Mouse (Mus musculus) MEL (cell line): Measurements from ENCODE around the gene Adcy1. TPM values are rescaled to one million over a fixed set of nuclear protein-coding genes. Genes with fewer than 3 reads are reported as not detected.

ENCODE experiments used
- DNase-seq: peaks from one replicate; pipeline ENCODE4 v3.0.0; 2011; ENCODE audit warnings: low read depth, low spot score
- H3K27ac ChIP-seq: 2 replicates; pipeline ENCODE4 v1.5.1; 2012; ENCODE audit warnings: low read depth, mild to moderate bottlenecking, control low read depth, low read length, moderate library complexity; ENCODE audit not compliant: control insufficient read depth
- H3K27me3 ChIP-seq, 2 experiments: fragments of 150-350 bp in 1 of 2; sonication (generic) in 1 of 2; 2 replicates each; pipeline ENCODE4 v1.6.1; 2012; ENCODE audit warnings: low read length in 2 of 2, mild to moderate bottlenecking in 2 of 2, improper control_type of control experiment in 1 of 2, moderate library complexity in 1 of 2; ENCODE audit not compliant: insufficient read depth in 2 of 2, control insufficient read depth in 1 of 2
- H3K36me3 ChIP-seq, 2 experiments: 2 replicates each; pipeline ENCODE4 v1.6.1; 2012 to 2014; ENCODE audit warnings: low read length in 2 of 2, improper control_type of control experiment in 1 of 2, inconsistent platforms in 1 of 2, mild to moderate bottlenecking in 1 of 2; ENCODE audit not compliant: insufficient read depth in 2 of 2, control insufficient read depth in 1 of 2
- H3K4me1 ChIP-seq, 2 experiments: fragments of 150-350 bp in 1 of 2; sonication (generic) in 1 of 2; 2 replicates each; pipeline ENCODE4 v1.6.1; 2012; ENCODE audit warnings: low read length in 2 of 2, improper control_type of control experiment in 1 of 2, mild to moderate bottlenecking in 1 of 2; ENCODE audit not compliant: insufficient read depth in 2 of 2, control insufficient read depth in 1 of 2
- H3K4me3 ChIP-seq, 2 experiments: fragments of 150-350 bp in 1 of 2; sonication (generic) in 1 of 2; 2 replicates each; pipeline ENCODE4 v1.5.1; 2012; ENCODE audit warnings: low read depth in 2 of 2, low read length in 2 of 2, mild to moderate bottlenecking in 2 of 2, moderate library complexity in 2 of 2, control low read depth in 1 of 2, improper control_type of control experiment in 1 of 2; ENCODE audit not compliant: control insufficient read depth in 1 of 2, insufficient read depth in 1 of 2
- H3K79me2 ChIP-seq: 2 replicates; pipeline ENCODE4 v1.6.1; 2012; ENCODE audit warnings: mild to moderate bottlenecking, low read length, moderate library complexity; ENCODE audit not compliant: control insufficient read depth, poor library complexity, insufficient read depth
- H3K9ac ChIP-seq: 2 replicates; pipeline ENCODE4 v1.6.1; 2012; ENCODE audit warnings: low read depth, mild to moderate bottlenecking, control low read depth, low read length, moderate library complexity; ENCODE audit not compliant: control insufficient read depth, poor library complexity, severe bottlenecking
- H3K9me3 ChIP-seq: fragments of 150-350 bp; sonication (generic); replicated peaks from 2 replicates; pipeline ENCODE4 v1.6.1; 2012; ENCODE audit warnings: mild to moderate bottlenecking, low read length, improper control_type of control experiment, moderate library complexity; ENCODE audit not compliant: insufficient read depth
- BHLHE40 ChIP-seq: IDR thresholded peaks from 2 replicates; pipeline ENCODE4 v1.6.1; 2012; ENCODE audit warnings: low read depth, mild to moderate bottlenecking, inconsistent platforms, low read length, improper control_type of control experiment, borderline replicate concordance
- CHD1 ChIP-seq: IDR thresholded peaks from 2 replicates; pipeline ENCODE4 v1.6.1; 2012; ENCODE audit warnings: low read depth, mild to moderate bottlenecking, inconsistent platforms, low read length, improper control_type of control experiment
- CHD2 ChIP-seq: IDR thresholded peaks from 2 replicates; pipeline ENCODE4 v1.6.1; 2011; ENCODE audit warnings: low read length, improper control_type of control experiment
- ELF1 ChIP-seq: IDR thresholded peaks from 2 replicates; pipeline ENCODE4 v1.6.1; 2014; ENCODE audit warnings: low read depth, mild to moderate bottlenecking, inconsistent platforms, low read length, improper control_type of control experiment, moderate library complexity
- EP300 ChIP-seq, 2 experiments: IDR thresholded peaks; 2 replicates each; pipeline ENCODE4 v1.6.1; 2011; ENCODE audit warnings: improper control_type of control experiment in 2 of 2, low read length in 2 of 2, low read depth in 1 of 2, mild to moderate bottlenecking in 1 of 2
- ETS1 ChIP-seq: IDR thresholded peaks from 2 replicates; pipeline ENCODE4 v1.6.1; 2012; ENCODE audit warnings: low read depth, mild to moderate bottlenecking, inconsistent platforms, low read length, improper control_type of control experiment, moderate library complexity
- GABPA ChIP-seq: IDR thresholded peaks from 2 replicates; pipeline ENCODE4 v1.6.1; 2012; ENCODE audit warnings: low read depth, mild to moderate bottlenecking, inconsistent platforms, low read length, improper control_type of control experiment, moderate library complexity
- JUND ChIP-seq: IDR thresholded peaks from 2 replicates; pipeline ENCODE4 v1.6.1; 2011; ENCODE audit warnings: low read depth, mild to moderate bottlenecking, improper control_type of control experiment, low read length
- MAX ChIP-seq: IDR thresholded peaks from 2 replicates; pipeline ENCODE4 v1.6.1; 2011; ENCODE audit warnings: low read length, improper control_type of control experiment
- MAZ ChIP-seq: IDR thresholded peaks from 2 replicates; pipeline ENCODE4 v1.6.1; 2012; ENCODE audit warnings: low read depth, mild to moderate bottlenecking, inconsistent platforms, low read length, improper control_type of control experiment
- MEF2A ChIP-seq: IDR thresholded peaks from 2 replicates; pipeline ENCODE4 v1.6.1; 2014; ENCODE audit warnings: low read depth, mild to moderate bottlenecking, inconsistent platforms, low read length, improper control_type of control experiment; ENCODE audit not compliant: poor library complexity, insufficient replicate concordance, severe bottlenecking; ENCODE audit errors: extremely low read depth
- MYB ChIP-seq: IDR thresholded peaks from 2 replicates; pipeline ENCODE4 v1.6.1; 2011; ENCODE audit warnings: mild to moderate bottlenecking, low read depth, low read length, improper control_type of control experiment
- MYC ChIP-seq: IDR thresholded peaks from 2 replicates; pipeline ENCODE4 v1.6.1; 2011; ENCODE audit warnings: low read depth, mild to moderate bottlenecking, low read length, improper control_type of control experiment, moderate library complexity
- NELFE ChIP-seq: IDR thresholded peaks from 2 replicates; pipeline ENCODE4 v1.6.1; 2011; ENCODE audit warnings: low read depth, low read length, improper control_type of control experiment
- POLR2A ChIP-seq, 2 experiments: IDR thresholded peaks; 2 replicates each; pipeline ENCODE4 v1.6.1; 2011 to 2012; ENCODE audit warnings: low read length in 2 of 2, mild to moderate bottlenecking in 2 of 2, control low read depth in 1 of 2, improper control_type of control experiment in 1 of 2, low read depth in 1 of 2, moderate library complexity in 1 of 2; ENCODE audit not compliant: control insufficient read depth in 1 of 2, insufficient read depth in 1 of 2, poor library complexity in 1 of 2
- POLR2AphosphoS2 ChIP-seq: IDR thresholded peaks from 2 replicates; pipeline ENCODE4 v1.6.1; 2011; ENCODE audit warnings: low read length, improper control_type of control experiment
- RAD21 ChIP-seq: IDR thresholded peaks from 2 replicates; pipeline ENCODE4 v1.6.1; 2011; ENCODE audit warnings: mild to moderate bottlenecking, low read depth, low read length, improper control_type of control experiment
- RCOR1 ChIP-seq: IDR thresholded peaks from 2 replicates; pipeline ENCODE4 v1.6.1; 2012; ENCODE audit warnings: low read depth, mild to moderate bottlenecking, inconsistent platforms, low read length, improper control_type of control experiment
- SMC3 ChIP-seq: IDR thresholded peaks from 2 replicates; pipeline ENCODE4 v1.6.1; 2011; ENCODE audit warnings: low read depth, low read length, improper control_type of control experiment
- TBP ChIP-seq: IDR thresholded peaks from 2 replicates; pipeline ENCODE4 v1.8.0; 2011; ENCODE audit warnings: low read depth, low read length, improper control_type of control experiment
- UBTF ChIP-seq: IDR thresholded peaks from 2 replicates; pipeline ENCODE4 v1.6.1; 2012; ENCODE audit warnings: low read depth, mild to moderate bottlenecking, inconsistent platforms, low read length, improper control_type of control experiment, moderate library complexity, borderline replicate concordance; ENCODE audit not compliant: insufficient read depth
- USF1 ChIP-seq: IDR thresholded peaks from 2 replicates; pipeline ENCODE4 v1.6.1; 2014; ENCODE audit warnings: low read depth, mild to moderate bottlenecking, inconsistent platforms, low read length, improper control_type of control experiment, moderate library complexity
- ZC3H11A ChIP-seq: IDR thresholded peaks from 2 replicates; pipeline ENCODE4 v1.6.1; 2012; ENCODE audit warnings: low read depth, mild to moderate bottlenecking, inconsistent platforms, low read length, improper control_type of control experiment
- ZKSCAN1 ChIP-seq: IDR thresholded peaks from 2 replicates; pipeline ENCODE4 v1.6.1; 2012; ENCODE audit warnings: low read depth, mild to moderate bottlenecking, inconsistent platforms, low read length, improper control_type of control experiment, moderate library complexity
- ZMIZ1 ChIP-seq: IDR thresholded peaks from 2 replicates; pipeline ENCODE4 v1.6.1; 2012; ENCODE audit warnings: low read depth, mild to moderate bottlenecking, inconsistent platforms, low read length, improper control_type of control experiment, moderate library complexity
- polyA plus RNA-seq, 2 experiments: library from polyadenylated mRNA; stranded (reverse) in 1 of 2; unstranded in 1 of 2; fragments of >175 nt in 1 of 2; fragments of >200 nt in 1 of 2; gene quantifications; 2 replicates each; pipeline versions ENCODE4 v1.2.1 to v1.2.4; 2012; ENCODE audit warnings: low replicate concordance in 2 of 2, low read depth in 1 of 2; ENCODE audit not compliant: insufficient read length in 2 of 2, insufficient read depth in 1 of 2, missing spikeins in 1 of 2
- total RNA-seq: library from RNA; depleted of rRNA; stranded (reverse); fragments of 300-350 nt; gene quantifications from 2 replicates; pipeline ENCODE4 v1.2.3, GENCODE M21; 2012

Gene Adcy1
- total and polyA plus RNA-seq, 3 experiments: under 0.01 TPM; not detected in 2

DNA sequence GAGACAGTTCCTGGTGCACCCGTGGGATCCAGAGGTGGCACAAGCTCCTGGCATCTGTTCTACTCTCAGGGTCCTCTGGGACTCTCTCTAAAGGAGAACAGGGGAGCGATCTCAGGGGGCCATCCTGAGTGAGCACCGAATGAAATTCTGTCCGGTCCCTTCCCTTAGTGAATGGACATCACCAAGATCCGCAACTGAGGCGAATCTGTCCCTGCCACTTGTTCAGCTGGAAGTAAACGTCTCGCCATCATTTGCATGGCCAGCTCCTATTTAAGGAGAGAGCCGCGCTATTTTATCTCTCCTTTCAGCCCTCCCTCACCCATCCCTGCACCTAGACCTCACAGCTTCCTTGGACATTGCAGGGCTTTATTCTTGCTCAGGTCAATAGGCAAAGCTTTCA lies 723 bp upstream of the Adcy1 start:
- no peak overlapping the region for H3K27ac ChIP-seq
- DNase-seq: no peak
- no peaks in the 10 kb centered on the region; a peak in 1 of 4 replicates for H3K27me3 ChIP-seq
- no peaks in the 10 kb centered on the region for H3K36me3 ChIP-seq
- no peak overlapping the region for H3K9ac ChIP-seq
- H3K4me1 ChIP-seq: no peaks in the 10 kb centered on the region
- TF ChIP-seq GABPA: no peak
- TF ChIP-seq ZC3H11A: no peak
- TF ChIP-seq CHD1: no peak
- TF ChIP-seq NELFE: no peak
- no peak for TF ChIP-seq RCOR1
- TF ChIP-seq BHLHE40: no peak
- no peak for TF ChIP-seq MYC
- TF ChIP-seq MYB: no peak
- no peak for TF ChIP-seq USF1
- no peak for TF ChIP-seq TBP
- TF ChIP-seq CHD2: no peak
- no peak for TF ChIP-seq ZKSCAN1
- no peak for TF ChIP-seq ZMIZ1
- no peak for TF ChIP-seq RAD21
- TF ChIP-seq ETS1: no peak
- H3K9me3 ChIP-seq: no peaks in the 10 kb centered on the region
- H3K79me2 ChIP-seq: no peaks in the 10 kb centered on the region
- no peak overlapping the region for H3K4me3 ChIP-seq

DNA sequence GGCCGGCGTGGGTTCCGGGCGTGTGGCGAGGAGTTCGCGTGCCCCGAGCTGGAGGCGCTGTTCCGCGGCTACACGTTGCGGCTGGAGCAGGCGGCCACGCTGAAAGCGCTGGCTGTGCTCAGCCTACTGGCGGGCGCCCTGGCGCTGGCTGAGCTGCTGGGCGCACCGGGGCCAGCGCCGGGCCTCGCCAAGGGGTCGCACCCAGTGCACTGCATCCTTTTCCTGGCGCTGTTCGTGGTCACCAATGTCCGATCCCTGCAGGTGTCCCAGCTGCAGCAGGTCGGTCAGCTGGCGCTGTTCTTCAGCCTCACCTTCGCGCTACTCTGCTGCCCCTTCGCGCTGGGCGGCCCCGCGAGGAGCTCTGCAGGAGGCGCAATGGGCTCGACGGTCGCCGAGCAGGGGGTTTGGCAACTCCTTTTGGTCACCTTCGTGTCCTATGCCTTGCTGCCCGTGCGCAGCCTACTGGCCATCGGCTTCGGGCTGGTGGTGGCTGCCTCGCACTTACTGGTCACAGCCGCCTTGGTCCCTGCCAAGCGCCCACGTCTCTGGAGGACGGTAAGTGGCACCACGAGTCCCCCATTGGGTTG lies 485 bp downstream of the Adcy1 start:
- Histone ChIP-seq H3K9ac (no peak overlapping the region), H3K4me1 (no peaks in the 10 kb centered on the region), H3K36me3 (no peaks in the 10 kb centered on the region), H3K27ac (no peak overlapping the region), H3K4me3 (no peak overlapping the region), H3K9me3 (no peaks in the 10 kb centered on the region), H3K79me2 (no peaks in the 10 kb centered on the region), H3K27me3 (no peaks in the 10 kb centered on the region; a peak in 1 of 4 replicates)
- no peak for TF ChIP-seq SMC3
- no peak for TF ChIP-seq MEF2A
- TF ChIP-seq JUND: no peak
- no peak for TF ChIP-seq UBTF
- TF ChIP-seq TBP: no peak
- TF ChIP-seq POLR2A (IDR thresholded peaks at IDR 0.05; ENCODE audit: control insufficient read depth in 1 of 2, insufficient read depth in 1 of 2, low read depth in 1 of 2, low read length in 2 of 2, poor library complexity in 1 of 2): no peak
- TF ChIP-seq MYC: no peak
- TF ChIP-seq POLR2AphosphoS2: no peak
- no peak for TF ChIP-seq GABPA
- TF ChIP-seq ELF1: no peak
- no peak for TF ChIP-seq MAZ
- no peak for TF ChIP-seq MAX
- TF ChIP-seq EP300 (IDR thresholded peaks at IDR 0.05; ENCODE audit: low read depth in 1 of 2, low read length in 2 of 2): no peak
- DNase-seq: no peak
